Mouse (Mus musculus) cerebellum, adult 2 months (tissue): ENCODE data around the gene Btbd3.

ENCODE experiments used
- CTCF ChIP-seq: fragments of 200-500 bp; IDR thresholded peaks from 2 replicates; pipeline ENCODE4 v1.5.1; 2011; ENCODE audit warnings: low read depth, mild to moderate bottlenecking, control low read depth, low read length, moderate library complexity, borderline replicate concordance; ENCODE audit not compliant: insufficient read depth
- POLR2A ChIP-seq: fragments of 200-500 bp; IDR thresholded peaks from 2 replicates; pipeline ENCODE4 v1.6.1; 2011; ENCODE audit warnings: low read length, control low read depth, borderline replicate concordance; ENCODE audit not compliant: insufficient read depth

GRCm38 (mm10) chr2:138515531-138515930, 259.2 kb downstream of the Btbd3 start:
- TF ChIP-seq CTCF (no peak), POLR2A (no peak)
